Mouse (Mus musculus): ENCODE measurements around the gene 1700025G04Rik.

DNA sequence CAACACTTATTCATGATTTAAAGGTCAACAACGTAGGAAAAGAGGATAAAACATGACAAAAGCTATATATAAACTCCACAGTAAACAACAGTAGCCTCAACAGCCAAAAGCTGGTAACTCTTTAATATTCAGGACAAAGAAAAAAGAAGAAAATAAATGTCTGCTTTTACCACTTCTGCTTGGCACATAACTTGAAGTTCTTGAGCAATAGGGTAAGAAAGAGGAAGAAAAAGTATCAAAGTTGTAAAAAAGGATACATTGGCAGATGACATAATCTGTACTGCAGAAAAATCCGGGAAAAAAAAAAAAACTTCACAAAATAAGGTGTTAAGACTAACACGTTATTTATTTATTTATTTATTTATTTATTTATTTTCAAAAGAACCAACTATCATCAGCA lies 131.5 kb downstream of the 1700025G04Rik start:
- TF ChIP-seq CTCF (IDR thresholded peaks at IDR 0.05; ENCODE audit: insufficient read depth, low read length) (no peak), POLR2A (IDR thresholded peaks at IDR 0.05; ENCODE audit: borderline replicate concordance, extremely low read depth, low read depth, low read length) (no peak)
